Mouse (Mus musculus): Measurements from ENCODE around the gene Uchl5. TPM values are rescaled to one million over a fixed set of nuclear protein-coding genes. Genes with fewer than 3 reads are reported as not detected.

Uchl5 gene
- polyA plus RNA-seq, 1 experiment from 2014 or later, result 67.6 TPM

Other genes with a start within 250 kb of the Uchl5 start
- 6.5 and 6.9 TPM in 2 replicates for gene B3galt2, start 136.6 kb upstream of the Uchl5 start, polyA plus RNA-seq (2015; fragmentation: Nextera tagmentation; extraction: Ambion mirVana)
- 18.5 and 19.1 TPM in 2 replicates for gene Cdc73, start 74.4 kb upstream of the Uchl5 start, polyA plus RNA-seq (2015; fragmentation: Nextera tagmentation; extraction: Ambion mirVana)
- gene Glrx2, start 60.9 kb upstream of the Uchl5 start, polyA plus RNA-seq (2015; fragmentation: Nextera tagmentation; extraction: Ambion mirVana), result 118 and 125 TPM in 2 replicates
- 29.0 and 29.3 TPM in 2 replicates for gene Trove2, start 204 bp upstream of the Uchl5 start, polyA plus RNA-seq (2015; fragmentation: Nextera tagmentation; extraction: Ambion mirVana)
- gene Rgs2, start 226.9 kb downstream of the Uchl5 start, polyA plus RNA-seq (2015; fragmentation: Nextera tagmentation; extraction: Ambion mirVana), result 102 and 111 TPM in 2 replicates

Measured in hindbrain, embryonic 15.5 days (tissue).